Comparison of ENCODE assay signal across 8 mouse cellular contexts in the genomic region with DNA sequence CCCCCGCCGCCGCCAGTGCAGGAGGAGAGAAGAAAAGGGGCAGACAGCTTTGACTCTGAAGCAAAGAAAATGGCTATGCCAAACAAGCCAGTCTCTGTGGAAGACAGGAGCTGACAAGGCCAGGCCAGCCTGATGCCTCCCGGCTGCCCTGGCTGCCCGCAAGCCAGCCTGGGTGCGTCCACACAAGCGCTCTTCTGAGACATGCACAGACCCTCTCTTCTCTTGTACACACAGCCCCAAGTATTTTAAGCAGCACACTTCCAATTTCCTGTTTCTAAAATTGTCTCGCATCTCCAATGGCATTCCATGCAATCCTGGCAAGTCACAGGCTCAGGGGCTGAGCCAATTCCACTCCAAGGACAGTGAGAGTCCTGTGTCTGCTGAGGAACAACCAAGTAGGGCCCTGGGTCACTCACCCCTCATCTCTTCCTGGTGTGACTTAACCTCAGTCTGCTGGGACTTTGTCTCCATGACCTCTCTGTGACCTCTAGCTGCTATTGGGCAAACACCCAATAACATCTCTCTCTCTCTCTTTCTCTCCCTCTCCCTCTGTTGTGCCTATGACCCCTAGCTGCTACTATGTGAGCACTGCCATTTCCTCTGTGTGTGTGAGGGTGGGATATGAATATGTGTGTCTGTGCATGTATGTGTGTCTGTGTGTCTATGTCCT.
DNase-seq lines count a peak whose midpoint lies in the region; ATAC-seq and TF ChIP-seq lines count a peak whose summit lies in the region.

No protein-coding gene starts in this region.

- WGBS in heart, adult 2 months, result 11% methylated on average over 8 of the region's 8 CpGs
- 77% methylated on average over 8 of the region's 8 CpGs for WGBS in liver, embryonic 13.5 days (ENCODE audit: insufficient replicate concordance)
- WGBS in neural tube, embryonic 12.5 days, result 35% methylated on average over 8 of the region's 8 CpGs

- H3K4me1 ChIP-seq in heart, adult 2 months (ENCODE audit: control insufficient read depth, insufficient read depth, low read length), result peaks cover 11% of the 10 kb centered on the region
- H3K4me1 ChIP-seq in liver, embryonic 13.5 days (replicated peaks), result peaks cover 48% of the 10 kb centered on the region
- H3K4me1 ChIP-seq in neural tube, embryonic 12.5 days, result peaks cover 42% of the 10 kb centered on the region

- peak overlapping the region; percentile 78 for H3K27ac ChIP-seq in heart, adult 2 months
- H3K27ac ChIP-seq in liver, embryonic 13.5 days, result peak overlapping the region; percentile 73
- peak overlapping the region; percentile 86 for H3K27ac ChIP-seq in neural tube, embryonic 12.5 days

- TF ChIP-seq POLR2A in heart, adult 2 months (IDR thresholded peaks at IDR 0.05; ENCODE audit: insufficient read depth, low read depth, low read length), result no peak

- H3K79me2 ChIP-seq in heart, adult 2 months (replicated peaks; ENCODE audit: control insufficient read depth, insufficient read depth, low read length), result no peaks in the 10 kb centered on the region

- no peak overlapping the region for H3K4me3 ChIP-seq in heart, adult 2 months
- no peak overlapping the region for H3K4me3 ChIP-seq in liver, embryonic 13.5 days (replicated peaks)
- no peak overlapping the region for H3K4me3 ChIP-seq in neural tube, embryonic 12.5 days

- H3K4me2 ChIP-seq in liver, embryonic 13.5 days, result no peak overlapping the region
- 0 out of 2 replicates have a peak overlapping the region, but pooled peaks have one; percentile 16 for H3K4me2 ChIP-seq in neural tube, embryonic 12.5 days (replicated peaks)

- H3K9ac ChIP-seq in heart, adult 2 months (ENCODE audit: low read depth, low read length), result peak overlapping the region; percentile 11; the same call in 1 of the 2 replicates
- peak overlapping the region; percentile 29; the same call in 1 of the 2 replicates for H3K9ac ChIP-seq in liver, embryonic 13.5 days
- H3K9ac ChIP-seq in neural tube, embryonic 12.5 days, result 0 out of 2 replicates have a peak overlapping the region, but pooled peaks have one; percentile 33

- 0 out of 2 replicates have a peak, but pooled peaks have one; percentile 71 for TF ChIP-seq EP300 in heart, adult 2 months (IDR thresholded peaks at IDR 0.05; ENCODE audit: insufficient read depth, low read depth, low read length)

- no peaks in the 10 kb centered on the region for H3K9me3 ChIP-seq in liver, embryonic 13.5 days (replicated peaks)
- H3K9me3 ChIP-seq in neural tube, embryonic 12.5 days, result no peaks in the 10 kb centered on the region

- no peaks in the 10 kb centered on the region for H3K27me3 ChIP-seq in heart, adult 2 months (ENCODE audit: control insufficient read depth, insufficient read depth, low read length)
- no peaks in the 10 kb centered on the region for H3K27me3 ChIP-seq in liver, embryonic 13.5 days
- H3K27me3 ChIP-seq in neural tube, embryonic 12.5 days (replicated peaks), result no peaks in the 10 kb centered on the region

- peak; percentile 51 to 77 for DNase-seq in adrenal gland, adult (ENCODE audit: inconsistent age in 2 of 2, low spot score in 1 of 2)
- no peak for DNase-seq in adrenal gland, postnatal 25 days
- peak; percentile 25 to 60 for DNase-seq in adrenal gland, postnatal 36 days
- peak; percentile 48 to 71 for DNase-seq in heart, adult 2 months
- DNase-seq in kidney, adult 11 months, result peak; percentile 64
- DNase-seq in liver, embryonic 13.5 days, result no peak

- peak; percentile 59 for ATAC-seq in liver, embryonic 13.5 days (ENCODE audit: low read depth)
- ATAC-seq in neural tube, embryonic 12.5 days (ENCODE audit: low FRiP score, low read depth), result peak; percentile 37
- ATAC-seq in activated CD4-positive, CD25-positive, alpha-beta regulatory T cell, adult 4 months, result no peak

- intact Hi-C loops in heart, adult 2 months (cut with DNase I), result no loop called here

- TF ChIP-seq CTCF in heart, adult 2 months (IDR thresholded peaks at IDR 0.05), result no peak

- H3K36me3 ChIP-seq in heart, adult 2 months (ENCODE audit: control insufficient read depth, insufficient read depth, low read length), result no peaks in the 10 kb centered on the region
- no peaks in the 10 kb centered on the region for H3K36me3 ChIP-seq in liver, embryonic 13.5 days
- H3K36me3 ChIP-seq in neural tube, embryonic 12.5 days, result no peaks in the 10 kb centered on the region

Comparison
In these comparisons a context has a peak if more than half of its experiments do, and no peak if none do; other contexts are left out.
1. DNase-seq: peak in adrenal gland, adult (2 of 2), adrenal gland, postnatal 36 days (2 of 2), heart, adult 2 months (2 of 2) and kidney, adult 11 months (single experiment); none in adrenal gland, postnatal 25 days (single experiment) and liver, embryonic 13.5 days (single experiment).
2. Peak in every context shown above with its lines, with median percentiles within 50 percentile points of each other: H3K27ac ChIP-seq and H3K9ac ChIP-seq.